Mouse (Mus musculus) T-helper 1 cell (primary cell): ENCODE data around the gene Bbof1.

Source experiments
- in situ Hi-C: fragments of 300-600 bp; cut with MboI, MseI; formaldehyde crosslinking; loops from one replicate; pipeline ENCODE4 v1.15.1; 2025; ENCODE audit warnings: high pct_unique_total_duplicates

Bbof1 gene

GRCm38 (mm10) chr12:84400068-84400467, 8.8 kb upstream of the Bbof1 start:
- in situ Hi-C loops, result no loop called here

- in situ Hi-C loops, result no loop called here
Observed at GRCm38 (mm10) chr12:84400653-84401052, 8.2 kb upstream of the Bbof1 start.

GRCm38 (mm10) chr12:84402923-84403322, 5.9 kb upstream of the Bbof1 start:
- in situ Hi-C loops, result no loop called here

- in situ Hi-C loops, result no loop called here
Observed at GRCm38 (mm10) chr12:84404541-84404940, 4.3 kb upstream of the Bbof1 start.

- in situ Hi-C loops, result loop anchor here (5.0 kb wide), 1 partner anchor 45 kb away; the partner anchor contains the start of genes Aldh6a1 and Lin52
Observed at GRCm38 (mm10) chr12:84407259-84407658, 1.6 kb upstream of the Bbof1 start.

- in situ Hi-C loops, result loop anchor here (5.0 kb wide), 1 partner anchor 44 kb away; the partner anchor contains the start of genes Aldh6a1 and Lin52
Observed at GRCm38 (mm10) chr12:84407874-84408818, 725 bp upstream of the Bbof1 start.

GRCm38 (mm10) chr12:84416834-84417604, 8.1 kb downstream of the Bbof1 start, which contains the start of gene Rnf113a2:
Gene Rnf113a2 (plus strand): TSS chr12:84417196.
- in situ Hi-C loops, result no loop called here

GRCm38 (mm10) chr12:84417605-84417922, 8.7 kb downstream of the Bbof1 start:
- in situ Hi-C loops, result no loop called here

GRCm38 (mm10) chr12:84423990-84424389, 15.1 kb downstream of the Bbof1 start:
- in situ Hi-C loops, result no loop called here

- in situ Hi-C loops, result no loop called here
Observed at GRCm38 (mm10) chr12:84429825-84430224, 21.0 kb downstream of the Bbof1 start.

GRCm38 (mm10) chr12:84438697-84439096, 29.8 kb downstream of the Bbof1 start:
- in situ Hi-C loops, result no loop called here

GRCm38 (mm10) chr12:84442526-84442925, 33.7 kb downstream of the Bbof1 start:
- in situ Hi-C loops, result no loop called here

GRCm38 (mm10) chr12:84447386-84447785, 38.5 kb downstream of the Bbof1 start:
- in situ Hi-C loops, result no loop called here

GRCm38 (mm10) chr12:84448181-84448580, 39.3 kb downstream of the Bbof1 start:
- in situ Hi-C loops, result no loop called here

- in situ Hi-C loops, result loop anchor here (5.0 kb wide), 1 partner anchor 43 kb away; the partner anchor contains the start of genes Bbof1 and Entpd5
Observed at GRCm38 (mm10) chr12:84449887-84450286, 41.0 kb downstream of the Bbof1 start.

- in situ Hi-C loops, result loop anchor here (5.0 kb wide), 1 partner anchor 43 kb away; the partner anchor contains the start of genes Bbof1 and Entpd5
Observed at GRCm38 (mm10) chr12:84450351-84450717, 41.5 kb downstream of the Bbof1 start.

GRCm38 (mm10) chr12:84450718-84451646, 42.1 kb downstream of the Bbof1 start, which contains the start of the genes Aldh6a1 and Lin52:
Gene Aldh6a1 (minus strand): TSS chr12:84451004.
Gene Lin52 (plus strand): TSS chr12:84451422.
- in situ Hi-C loops, result loop anchor here (5.0 kb wide), 1 partner anchor 44 kb away; the partner anchor contains the start of genes Bbof1 and Entpd5

GRCm38 (mm10) chr12:84451801-84452200, 42.9 kb downstream of the Bbof1 start:
- in situ Hi-C loops, result loop anchor here (5.0 kb wide), 1 partner anchor 44 kb away; the partner anchor contains the start of genes Bbof1 and Entpd5

GRCm38 (mm10) chr12:84456911-84457310, 48.0 kb downstream of the Bbof1 start:
- in situ Hi-C loops, result no loop called here

- in situ Hi-C loops, result no loop called here
Observed at GRCm38 (mm10) chr12:84459845-84460244, 51.0 kb downstream of the Bbof1 start.

GRCm38 (mm10) chr12:84461416-84461815, 52.5 kb downstream of the Bbof1 start:
- in situ Hi-C loops, result no loop called here
